Mouse (Mus musculus) intestine, embryonic 15.5 days (tissue): ENCODE data around the gene Pla2g16. TPM values are rescaled to one million over a fixed set of nuclear protein-coding genes. Genes with fewer than 3 reads are reported as not detected.

Experiments
- ATAC-seq: fragments of 200-750 bp; cut with Nextera tagmentation; 2 replicates; pipeline ENCODE4 v1.8.0; 2017; ENCODE audit warnings: moderate TSS enrichment, moderate library complexity
- H3K27ac ChIP-seq: fragments of 300-500 bp; sonication (generic); 2 replicates; pipeline ENCODE4 v1.5.1; 2015; ENCODE audit warnings: mild to moderate bottlenecking, inconsistent platforms
- H3K27me3 ChIP-seq: fragments of 300-500 bp; sonication (generic); replicated peaks from 2 replicates; pipeline ENCODE4 v1.6.1; 2015; ENCODE audit warnings: inconsistent platforms
- H3K36me3 ChIP-seq: fragments of 300-500 bp; sonication (generic); 2 replicates; pipeline ENCODE4 v1.6.1; 2015; ENCODE audit warnings: inconsistent platforms
- H3K4me1 ChIP-seq: fragments of 300-500 bp; sonication (generic); replicated peaks from 2 replicates; pipeline ENCODE4 v1.6.1; 2015; ENCODE audit warnings: inconsistent platforms
- H3K4me2 ChIP-seq: fragments of 300-500 bp; sonication (generic); replicated peaks from 2 replicates; pipeline ENCODE4 v1.6.1; 2015; ENCODE audit warnings: mild to moderate bottlenecking, inconsistent platforms
- H3K4me3 ChIP-seq: fragments of 300-500 bp; sonication (generic); replicated peaks from 2 replicates; pipeline ENCODE4 v1.5.1; 2015; ENCODE audit warnings: inconsistent platforms
- H3K9ac ChIP-seq: fragments of 300-500 bp; sonication (generic); 2 replicates; pipeline ENCODE4 v1.6.1; 2015; ENCODE audit warnings: inconsistent platforms
- H3K9me3 ChIP-seq: fragments of 300-500 bp; sonication (generic); 2 replicates; pipeline ENCODE4 v1.6.1; 2016; ENCODE audit warnings: inconsistent platforms
- WGBS: fragments of 180-500 bp; shearing (Covaris S2); methylation state at CpG from one replicate; pipeline ENCODE4 v1.1.7; 2015; 5-methylcytosine and 5-hydroxymethylcytosine counted together
- polyA plus RNA-seq: library from polyadenylated mRNA; unstranded; fragments of >200 nt; fragmentation: Nextera tagmentation; extraction: Ambion mirVana; gene quantifications from 2 replicates; pipeline ENCODE4 v1.2.1, GENCODE M21; 2015

The Pla2g16 gene
- polyA plus RNA-seq, 1 experiment from 2014 or later = 7.6 TPM

DNA sequence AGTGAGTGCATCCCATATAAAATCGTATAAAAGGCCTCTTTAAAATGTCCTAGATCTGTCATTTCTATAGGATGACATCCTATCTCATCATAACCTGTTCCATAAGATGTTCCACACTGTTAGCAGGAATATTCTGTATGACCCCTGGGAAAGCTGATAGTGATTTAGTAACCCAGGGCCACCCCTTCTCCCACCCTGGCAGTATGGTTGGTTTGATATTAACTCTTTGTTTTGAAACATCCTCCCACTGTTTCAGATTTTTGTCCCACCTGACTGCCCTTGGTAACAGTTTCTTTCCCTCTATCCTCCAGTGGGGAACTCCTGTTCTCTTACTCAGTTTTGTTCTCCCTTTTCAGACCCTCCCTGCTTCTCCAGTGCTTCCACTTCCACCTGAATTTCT, 76.5 kb downstream of the Pla2g16 start:
- Histone ChIP-seq H3K36me3 (no peaks in the 10 kb centered on the region), H3K27me3 (no peaks in the 10 kb centered on the region), H3K4me2 (no peak overlapping the region), H3K4me1 (no peaks in the 10 kb centered on the region), H3K4me3 (no peak overlapping the region), H3K9ac (no peak overlapping the region), H3K27ac (no peak overlapping the region), H3K9me3 (no peaks in the 10 kb centered on the region)
- no peak for ATAC-seq
- 66% methylated on average over 1 of the region's 1 CpGs for WGBS

Other genes starting within 250 kb of the Pla2g16 start
- 44.9 and 45.8 TPM in 2 replicates for gene Mark2, start 215.6 kb upstream of the Pla2g16 start, polyA plus RNA-seq
- gene Spindoc, start 174.5 kb upstream of the Pla2g16 start, polyA plus RNA-seq = 20.4 and 20.5 TPM in 2 replicates
- gene 2700081O15Rik, start 139.8 kb upstream of the Pla2g16 start, polyA plus RNA-seq = 5.2 and 5.3 TPM in 2 replicates
- 140 and 143 TPM in 2 replicates for gene Rtn3, start 74.2 kb upstream of the Pla2g16 start, polyA plus RNA-seq
- gene Atl3, start 63.4 kb upstream of the Pla2g16 start, polyA plus RNA-seq = 10.9 and 11.6 TPM in 2 replicates
- gene Lgals12, start 49.7 kb downstream of the Pla2g16 start, polyA plus RNA-seq = 1.3 and 2.4 TPM in 2 replicates
- gene Hrasls5, start 55.1 kb downstream of the Pla2g16 start, polyA plus RNA-seq = not detected in 2 replicates
- gene Slc22a19, start 153.9 kb downstream of the Pla2g16 start, polyA plus RNA-seq = not detected in 2 replicates
- not detected in 2 replicates for gene Slc22a26, start 245.2 kb downstream of the Pla2g16 start, polyA plus RNA-seq